Mouse (Mus musculus): ENCODE data around the gene Ntn4. TPM values are rescaled to one million over a fixed set of nuclear protein-coding genes. Genes with fewer than 3 reads are reported as not detected.
"Not testable (repeated sequence)": the region's sequence is repeated elsewhere in the genome, so short reads cannot be mapped to it uniquely, and the experiment has no call there.

Gene Ntn4
- polyA plus RNA-seq, 1 experiment from 2014 or later = 0.74 TPM

DNA sequence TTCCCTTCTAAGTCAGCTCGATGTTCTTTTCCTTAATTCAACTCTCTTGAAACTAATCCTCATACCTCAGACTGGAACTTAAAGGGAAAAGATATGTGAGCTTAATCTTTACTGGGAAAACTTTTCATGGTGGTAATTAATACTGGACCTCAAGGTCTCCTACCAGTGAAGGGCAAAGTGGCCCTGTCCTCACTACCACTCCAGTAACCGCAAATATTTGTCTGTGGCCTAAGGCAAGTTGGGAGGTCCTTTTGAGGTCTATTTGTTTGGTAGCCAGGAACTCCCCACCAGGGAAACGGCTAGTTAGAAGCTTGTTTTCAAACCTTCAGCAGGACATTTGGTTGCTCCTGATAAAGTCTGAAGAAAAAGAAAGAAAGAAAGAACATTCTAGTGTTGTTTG, 26.5 kb downstream of the Ntn4 start:
- H3K4me2 ChIP-seq (replicated peaks) = no peak overlapping the region
- WGBS = 63% methylated on average over 3 of the region's 3 CpGs
- H3K27me3 ChIP-seq = no peaks in the 10 kb centered on the region
- H3K27ac ChIP-seq = no peak overlapping the region
- no peak overlapping the region for H3K4me3 ChIP-seq
- H3K4me1 ChIP-seq = peaks cover 10% of the 10 kb centered on the region; the same call in 1 of the 2 replicates
- no peak overlapping the region for H3K9ac ChIP-seq
- ATAC-seq (ENCODE audit: low FRiP score, low read depth) = no peak
- H3K36me3 ChIP-seq = no peaks in the 10 kb centered on the region
- H3K9me3 ChIP-seq = no peaks in the 10 kb centered on the region

- Histone ChIP-seq H3K4me2 (replicated peaks) (no peak overlapping the region), H3K9ac (no peak overlapping the region), H3K4me3 (no peak overlapping the region), H3K9me3 (no peaks in the 10 kb centered on the region; the same call in 1 of the 2 replicates), H3K27ac (no peak overlapping the region), H3K36me3 (0 out of 2 replicates have a peak, but pooled peaks cover 5% of the 10 kb centered on the region), H3K27me3 (no peaks in the 10 kb centered on the region), H3K4me1 (no peaks in the 10 kb centered on the region)
- no peak for ATAC-seq (ENCODE audit: low FRiP score, low read depth)
- 73% methylated on average over 22 of the region's 22 CpGs for WGBS
These were observed 32.4 kb downstream of the Ntn4 start for GRCm38 (mm10) chr10:93672646-93673479.

DNA sequence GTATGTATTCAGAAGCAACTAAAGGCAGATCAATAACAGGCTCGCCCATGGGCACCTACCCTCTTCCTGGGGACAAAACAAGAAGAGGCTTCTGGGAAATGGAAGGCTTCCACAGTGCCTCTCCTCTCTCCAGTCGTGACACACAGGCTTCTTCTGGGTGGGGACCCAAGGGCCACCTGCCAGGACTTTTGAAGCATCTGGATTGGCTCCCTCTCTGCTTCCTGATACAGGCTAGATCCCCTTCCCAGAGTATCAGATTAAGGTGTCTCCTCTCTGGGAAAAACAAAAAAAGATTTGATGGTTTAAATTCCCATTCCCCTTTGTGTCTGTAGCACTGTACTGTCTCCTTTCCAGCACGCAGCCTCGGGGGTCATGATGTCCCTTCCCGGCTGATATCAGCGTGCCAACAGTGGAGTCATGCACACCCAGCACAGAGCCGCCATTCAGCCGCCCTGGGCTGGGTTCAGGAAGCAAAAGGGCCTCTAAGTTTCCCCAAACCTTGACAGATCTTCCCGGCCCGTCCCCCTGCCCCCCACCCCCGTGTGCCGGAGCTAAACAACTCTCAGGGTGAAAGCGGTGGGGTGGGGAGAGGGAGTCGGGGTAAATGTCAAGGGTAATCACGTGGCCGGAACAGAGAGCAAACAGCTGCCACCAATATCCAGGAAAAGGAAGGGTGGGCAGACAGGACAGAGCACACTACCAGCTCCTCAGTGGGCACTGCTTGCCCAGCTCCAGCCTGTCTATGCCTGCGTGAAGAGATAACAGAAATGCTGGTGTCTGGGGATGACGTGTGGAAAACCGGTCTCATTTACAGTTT, 38.9 kb downstream of the Ntn4 start:
- peak; percentile 24; the same call in 1 of the 2 replicates for ATAC-seq (ENCODE audit: low FRiP score, low read depth)
- Histone ChIP-seq H3K27ac (no peak overlapping the region), H3K9ac (no peak overlapping the region), H3K9me3 (no peaks in the 10 kb centered on the region; the same call in 1 of the 2 replicates), H3K36me3 (peaks cover 16% of the 10 kb centered on the region), H3K27me3 (no peaks in the 10 kb centered on the region), H3K4me3 (no peak overlapping the region), H3K4me1 (peaks cover 25% of the 10 kb centered on the region), H3K4me2 (replicated peaks) (peak overlapping the region; percentile 42)
- 51% methylated on average over 19 of the region's 19 CpGs for WGBS

- ATAC-seq (ENCODE audit: low FRiP score, low read depth) = no peak
- H3K4me2 ChIP-seq (replicated peaks) = no peak overlapping the region
- no peak overlapping the region for H3K9ac ChIP-seq
- peaks cover 25% of the 10 kb centered on the region for H3K4me1 ChIP-seq
- H3K27me3 ChIP-seq = no peaks in the 10 kb centered on the region
- peaks cover 16% of the 10 kb centered on the region for H3K36me3 ChIP-seq
- H3K9me3 ChIP-seq = no peaks in the 10 kb centered on the region
- 60% methylated on average over 6 of the region's 6 CpGs for WGBS
- no peak overlapping the region for H3K4me3 ChIP-seq
- H3K27ac ChIP-seq = no peak overlapping the region
These were observed 40.3 kb downstream of the Ntn4 start for GRCm38 (mm10) chr10:93680680-93681377.

GRCm38 (mm10) chr10:93682185-93682747, 41.8 kb downstream of the Ntn4 start:
- Histone ChIP-seq H3K4me3 (no peak overlapping the region), H3K4me2 (replicated peaks) (no peak overlapping the region), H3K9ac (no peak overlapping the region), H3K9me3 (no peaks in the 10 kb centered on the region), H3K4me1 (peaks cover 25% of the 10 kb centered on the region), H3K36me3 (peaks cover 16% of the 10 kb centered on the region), H3K27ac (no peak overlapping the region), H3K27me3 (no peaks in the 10 kb centered on the region)
- 84% methylated on average over 18 of the region's 18 CpGs for WGBS
- no peak for ATAC-seq (ENCODE audit: low FRiP score, low read depth)

- peaks cover 24% of the 10 kb centered on the region for H3K4me1 ChIP-seq
- 91% methylated on average over 7 of the region's 7 CpGs for WGBS
These were observed 42.7 kb downstream of the Ntn4 start for GRCm38 (mm10) chr10:93683185-93683584.

DNA sequence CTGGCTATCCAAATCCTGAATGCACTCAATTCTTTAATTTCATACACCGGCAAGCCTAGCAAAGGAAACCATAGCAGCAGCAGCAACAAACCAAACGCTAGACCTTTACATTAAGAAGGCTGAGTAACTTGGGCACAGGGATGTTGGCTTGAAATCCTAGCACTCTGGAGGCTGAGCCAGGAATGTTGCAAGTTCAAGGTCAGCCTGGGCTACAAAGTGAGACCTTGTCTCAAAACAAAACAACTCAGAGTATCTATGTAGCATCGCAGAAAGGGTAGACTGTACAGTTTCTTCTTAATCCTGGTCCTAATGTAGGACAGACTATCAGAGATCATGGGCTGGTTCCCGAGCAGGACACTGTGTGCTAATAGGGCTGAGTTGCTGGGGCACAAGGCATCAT, 43.4 kb downstream of the Ntn4 start:
- H3K27ac ChIP-seq = no peak overlapping the region
- no peak overlapping the region for H3K4me3 ChIP-seq
- 91% methylated on average over 4 of the region's 4 CpGs for WGBS
- no peaks in the 10 kb centered on the region for H3K27me3 ChIP-seq
- ATAC-seq (ENCODE audit: low FRiP score, low read depth) = no peak
- peaks cover 16% of the 10 kb centered on the region for H3K36me3 ChIP-seq
- H3K9ac ChIP-seq = no peak overlapping the region
- H3K4me2 ChIP-seq (replicated peaks) = no peak overlapping the region
- no peaks in the 10 kb centered on the region for H3K9me3 ChIP-seq
- peaks cover 20% of the 10 kb centered on the region for H3K4me1 ChIP-seq

More at GRCm38 (mm10) chr10:93683185-93683584, 42.7 kb downstream of the Ntn4 start:
- peaks cover 16% of the 10 kb centered on the region for H3K36me3 ChIP-seq
- H3K27me3 ChIP-seq = no peaks in the 10 kb centered on the region
- no peak overlapping the region for H3K4me3 ChIP-seq
- no peaks in the 10 kb centered on the region for H3K9me3 ChIP-seq
- H3K9ac ChIP-seq = no peak overlapping the region
- no peak overlapping the region for H3K4me2 ChIP-seq (replicated peaks)
- no peak for ATAC-seq (ENCODE audit: low FRiP score, low read depth)
- H3K27ac ChIP-seq = no peak overlapping the region

- H3K9me3 ChIP-seq; H3K27me3 ChIP-seq; H3K27ac ChIP-seq; ATAC-seq (ENCODE audit: low FRiP score, low read depth); H3K4me3 ChIP-seq; H3K9ac ChIP-seq; H3K4me2 ChIP-seq (replicated peaks): not testable (repeated sequence)
- Histone ChIP-seq H3K36me3 (peaks cover 16% of the 10 kb centered on the region), H3K4me1 (peaks cover 20% of the 10 kb centered on the region)
- 85% methylated on average over 3 of the region's 3 CpGs for WGBS
These were observed 44.9 kb downstream of the Ntn4 start for GRCm38 (mm10) chr10:93685416-93685815.

DNA sequence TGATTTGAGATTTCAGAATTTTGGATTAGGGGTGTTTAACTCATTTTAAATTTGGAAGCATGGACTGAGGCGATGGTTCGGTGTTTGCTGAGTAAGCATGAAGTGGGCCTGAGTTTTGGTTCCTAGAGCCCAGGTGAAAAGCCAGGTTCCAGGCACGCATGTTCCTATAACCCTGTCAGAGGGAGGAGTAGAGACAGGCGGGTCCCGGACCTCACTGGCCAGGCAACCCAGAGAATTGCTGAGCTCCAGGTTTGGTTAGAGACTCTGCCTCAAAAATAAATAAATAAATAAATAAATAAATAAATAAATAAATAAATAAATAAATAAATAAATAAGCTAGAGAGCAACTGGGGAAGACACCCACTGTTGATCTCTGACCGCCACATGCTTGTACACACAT, 46.1 kb downstream of the Ntn4 start:
- Histone ChIP-seq H3K27me3 (no peaks in the 10 kb centered on the region), H3K9ac (no peak overlapping the region), H3K4me3 (no peak overlapping the region), H3K9me3 (no peaks in the 10 kb centered on the region), H3K27ac (no peak overlapping the region), H3K4me1 (peaks cover 16% of the 10 kb centered on the region), H3K4me2 (replicated peaks) (no peak overlapping the region), H3K36me3 (peaks cover 16% of the 10 kb centered on the region)
- 94% methylated on average over 6 of the region's 6 CpGs for WGBS
- ATAC-seq (ENCODE audit: low FRiP score, low read depth) = no peak

- ATAC-seq (ENCODE audit: low FRiP score, low read depth) = no peak
- peaks cover 16% of the 10 kb centered on the region for H3K36me3 ChIP-seq
These were observed 47.3 kb downstream of the Ntn4 start for GRCm38 (mm10) chr10:93687781-93688180.

GRCm38 (mm10) chr10:93688306-93689171, 48.1 kb downstream of the Ntn4 start:
- Histone ChIP-seq H3K4me1 (peaks cover 19% of the 10 kb centered on the region), H3K9ac (no peak overlapping the region), H3K4me2 (replicated peaks) (peak overlapping the region; percentile 30; the same call in 1 of the 2 replicates), H3K9me3 (no peaks in the 10 kb centered on the region), H3K4me3 (no peak overlapping the region), H3K27ac (peak overlapping the region; percentile 23; the same call in 1 of the 2 replicates), H3K36me3 (peaks cover 10% of the 10 kb centered on the region), H3K27me3 (no peaks in the 10 kb centered on the region)
- ATAC-seq (ENCODE audit: low FRiP score, low read depth) = peak; percentile 82
- 51% methylated on average over 26 of the region's 26 CpGs for WGBS

More at GRCm38 (mm10) chr10:93687781-93688180, 47.3 kb downstream of the Ntn4 start:
- no peaks in the 10 kb centered on the region for H3K9me3 ChIP-seq
- H3K27me3 ChIP-seq = no peaks in the 10 kb centered on the region
- no peak overlapping the region for H3K27ac ChIP-seq
- H3K4me2 ChIP-seq (replicated peaks) = no peak overlapping the region
- 85% methylated on average over 3 of the region's 3 CpGs for WGBS
- no peak overlapping the region for H3K9ac ChIP-seq
- no peak overlapping the region for H3K4me3 ChIP-seq
- peaks cover 19% of the 10 kb centered on the region for H3K4me1 ChIP-seq

Measured in limb, embryonic 13.5 days (tissue).